Mouse (Mus musculus) heart, embryonic 12.5 days (tissue): ENCODE data around the gene Mpz. TPM values are rescaled to one million over a fixed set of nuclear protein-coding genes. Genes with fewer than 3 reads are reported as not detected.

Experiments
- ATAC-seq: fragments of 200-750 bp; cut with Nextera tagmentation; 2 replicates; pipeline ENCODE4 v1.8.0; 2017; ENCODE audit warnings: moderate TSS enrichment, moderate library complexity; ENCODE audit not compliant: insufficient number of reproducible peaks, low FRiP score
- H3K27ac ChIP-seq: fragments of 300-500 bp; sonication (generic); 2 replicates; pipeline ENCODE4 v1.5.1; 2016; ENCODE audit warnings: mild to moderate bottlenecking, moderate library complexity; ENCODE audit not compliant: poor library complexity, severe bottlenecking
- H3K27me3 ChIP-seq: fragments of 300-500 bp; sonication (generic); replicated peaks from 2 replicates; pipeline ENCODE4 v1.6.1; 2016; ENCODE audit warnings: mild to moderate bottlenecking, moderate library complexity
- H3K36me3 ChIP-seq: fragments of 300-500 bp; sonication (generic); 2 replicates; pipeline ENCODE4 v1.6.1; 2016; ENCODE audit warnings: mild to moderate bottlenecking, moderate library complexity
- H3K4me1 ChIP-seq: fragments of 300-500 bp; sonication (generic); replicated peaks from 2 replicates; pipeline ENCODE4 v1.6.1; 2016; ENCODE audit warnings: mild to moderate bottlenecking
- H3K4me2 ChIP-seq: fragments of 300-500 bp; sonication (generic); 2 replicates; pipeline ENCODE4 v1.6.1; 2016; ENCODE audit warnings: mild to moderate bottlenecking, moderate library complexity
- H3K4me3 ChIP-seq: fragments of 300-500 bp; sonication (generic); 2 replicates; pipeline ENCODE4 v1.5.1; 2016; ENCODE audit warnings: mild to moderate bottlenecking
- H3K9ac ChIP-seq: fragments of 300-500 bp; sonication (generic); 2 replicates; pipeline ENCODE4 v1.6.1; 2016; ENCODE audit warnings: mild to moderate bottlenecking, moderate library complexity
- H3K9me3 ChIP-seq: fragments of 300-500 bp; sonication (generic); replicated peaks from 2 replicates; pipeline ENCODE4 v1.6.1; 2016; ENCODE audit warnings: mild to moderate bottlenecking, moderate library complexity
- WGBS: fragments of 180-500 bp; shearing (Covaris S2); methylation state at CpG from one replicate; pipeline ENCODE4 v1.1.7; 2016; 5-methylcytosine and 5-hydroxymethylcytosine counted together
- polyA plus RNA-seq: library from polyadenylated mRNA; unstranded; fragments of >200 nt; fragmentation: Nextera tagmentation; extraction: Ambion mirVana; gene quantifications from 2 replicates; pipeline ENCODE4 v1.2.1, GENCODE M21; 2016

The Mpz gene
- polyA plus RNA-seq, 1 experiment from 2014 or later: 0.11 TPM

DNA sequence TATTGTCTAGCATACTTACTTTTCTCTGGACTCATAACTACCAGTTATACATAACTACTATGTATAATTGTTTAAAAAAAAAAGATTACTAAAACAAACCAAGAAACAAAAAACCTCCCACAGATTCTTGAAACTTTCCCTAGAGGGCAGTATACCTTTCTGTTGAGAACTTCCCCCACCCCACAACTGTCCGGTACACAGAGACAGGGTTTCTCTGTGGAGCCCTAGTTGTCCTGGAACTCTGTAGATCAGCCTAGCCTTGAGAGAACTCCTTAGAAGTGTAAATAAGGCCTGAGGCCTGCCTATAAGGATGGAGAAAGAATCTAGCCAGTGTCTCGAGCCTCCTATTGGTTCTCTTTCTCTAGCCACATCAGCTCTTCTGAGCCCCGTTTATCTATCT is 13.7 kb downstream of the Mpz start:
- H3K27me3 ChIP-seq: peaks cover 16% of the 10 kb centered on the region
- H3K4me2 ChIP-seq: no peak overlapping the region; the same call in 1 of the 2 replicates
- peaks cover 15% of the 10 kb centered on the region; the same call in 1 of the 2 replicates for H3K4me1 ChIP-seq
- H3K9me3 ChIP-seq: no peaks in the 10 kb centered on the region
- no peak overlapping the region for H3K27ac ChIP-seq
- H3K36me3 ChIP-seq: no peaks in the 10 kb centered on the region
- no peak for ATAC-seq
- H3K4me3 ChIP-seq: no peak overlapping the region
- WGBS: 20% methylated on average over 3 of the region's 3 CpGs
- H3K9ac ChIP-seq: no peak overlapping the region

DNA sequence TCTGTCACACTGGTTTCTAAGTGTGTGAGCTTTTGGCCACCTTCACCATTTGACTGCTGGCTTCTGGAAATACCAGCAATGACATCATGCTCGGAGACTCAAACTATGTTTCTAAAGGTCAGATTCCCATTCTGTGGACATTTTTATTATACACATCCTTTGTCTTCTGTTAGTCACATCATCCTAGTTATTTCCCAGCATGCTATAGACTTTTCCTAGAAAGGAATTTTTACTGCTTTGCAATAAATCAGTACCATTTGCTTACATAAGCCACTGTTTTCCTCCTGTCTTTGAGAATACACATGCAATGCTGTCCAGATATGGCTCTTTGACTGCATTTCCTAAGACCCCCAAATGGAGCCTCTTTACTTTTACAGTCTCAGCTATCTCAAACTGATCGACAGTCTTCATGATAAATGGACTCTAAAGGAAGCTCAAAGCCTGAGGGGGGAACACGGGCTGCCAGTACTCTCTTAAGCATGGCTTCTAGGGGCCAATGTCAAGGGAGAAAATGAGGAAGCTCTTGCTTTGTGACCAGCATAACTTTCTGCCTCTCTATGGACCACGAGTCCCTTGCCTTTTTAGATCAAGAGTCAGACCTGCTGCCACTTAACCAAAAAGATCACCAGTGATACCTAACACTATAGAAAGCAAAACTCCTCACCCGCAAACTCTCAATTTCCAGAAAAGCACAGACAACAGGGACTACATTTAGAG is 15.3 kb downstream of the Mpz start:
- Histone ChIP-seq H3K4me2 (no peak overlapping the region), H3K9ac (no peak overlapping the region)

DNA sequence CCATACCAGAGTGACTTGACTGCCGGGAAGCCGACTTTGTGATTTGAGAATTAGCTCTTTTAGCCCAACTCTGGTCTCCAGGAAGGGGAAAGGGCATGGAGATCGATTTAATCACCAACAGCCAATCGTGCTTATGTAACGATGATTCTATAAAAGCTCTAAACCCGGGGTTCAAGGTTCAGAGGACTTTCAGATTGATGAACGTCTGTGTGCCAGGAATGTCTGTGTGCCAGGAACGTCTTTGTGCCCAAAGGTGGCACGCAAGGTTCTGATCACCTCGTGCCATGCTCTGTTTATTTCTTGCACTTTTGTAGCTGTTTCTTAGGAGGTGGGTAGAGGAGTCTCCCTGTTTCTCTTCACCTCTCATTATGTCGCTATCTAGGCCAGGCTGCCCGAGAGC is 18.4 kb downstream of the Mpz start:
- no peak for ATAC-seq
- H3K36me3 ChIP-seq: peaks cover 2% of the 10 kb centered on the region; the same call in 1 of the 2 replicates
- H3K27me3 ChIP-seq: no peaks in the 10 kb centered on the region
- H3K4me1 ChIP-seq: peaks cover 16% of the 10 kb centered on the region
- H3K9ac ChIP-seq: no peak overlapping the region
- WGBS: 79% methylated on average over 12 of the region's 12 CpGs
- H3K4me3 ChIP-seq: no peak overlapping the region
- H3K4me2 ChIP-seq: no peak overlapping the region
- no peaks in the 10 kb centered on the region for H3K9me3 ChIP-seq
- H3K27ac ChIP-seq: no peak overlapping the region

More for the DNA sequence above, 15.3 kb downstream of the Mpz start:
- Histone ChIP-seq H3K36me3 (no peaks in the 10 kb centered on the region), H3K4me3 (no peak overlapping the region), H3K27ac (no peak overlapping the region), H3K9me3 (no peaks in the 10 kb centered on the region), H3K27me3 (peaks cover 4% of the 10 kb centered on the region; the same call in 1 of the 2 replicates), H3K4me1 (peaks cover 5% of the 10 kb centered on the region)
- WGBS: 56% methylated on average over 5 of the region's 5 CpGs
- no peak for ATAC-seq

DNA sequence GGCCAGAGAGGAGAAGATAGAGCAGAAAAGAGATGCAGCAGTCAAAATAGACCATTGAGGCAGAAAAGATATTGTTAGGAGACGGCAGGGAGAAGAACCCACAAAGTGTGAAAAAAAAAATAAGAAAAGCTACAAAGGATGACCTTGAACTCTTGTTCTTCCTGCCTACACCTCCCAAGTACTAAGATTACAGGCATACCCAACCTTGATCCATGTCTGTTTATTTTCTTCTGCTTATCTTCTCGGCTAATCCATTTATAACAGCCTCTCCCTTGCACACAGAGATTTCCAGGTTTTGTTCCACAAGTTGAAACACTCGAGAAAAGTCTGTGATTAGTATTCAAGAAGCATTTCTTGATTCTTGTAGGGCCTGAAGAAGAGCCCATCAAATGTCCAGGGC is 19.4 kb downstream of the Mpz start:
- WGBS: 40% methylated on average over 3 of the region's 3 CpGs
- Histone ChIP-seq H3K27ac (no peak overlapping the region), H3K4me1 (peaks cover 25% of the 10 kb centered on the region), H3K36me3 (peaks cover 3% of the 10 kb centered on the region; the same call in 1 of the 2 replicates), H3K4me2 (no peak overlapping the region), H3K9me3 (no peaks in the 10 kb centered on the region), H3K9ac (no peak overlapping the region), H3K4me3 (no peak overlapping the region), H3K27me3 (no peaks in the 10 kb centered on the region)
- no peak for ATAC-seq

DNA sequence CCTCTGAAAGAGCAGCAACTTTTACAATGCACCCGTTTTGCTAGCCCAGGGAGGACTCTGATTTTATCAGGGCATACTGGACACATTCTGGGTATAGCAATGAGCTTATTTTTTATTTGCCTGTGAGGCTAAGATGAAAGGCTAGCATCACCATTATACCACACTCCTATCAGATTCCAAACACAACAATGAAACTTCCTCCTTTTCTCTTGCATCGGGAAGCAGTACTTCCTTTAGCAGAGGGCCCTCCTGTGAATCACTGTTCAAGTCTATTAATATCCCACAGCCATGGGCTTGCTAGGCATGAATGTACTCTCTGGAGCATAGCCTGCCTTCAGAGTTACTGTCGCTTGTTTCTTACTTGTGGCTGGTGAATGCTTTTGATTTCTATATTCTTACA is 20.6 kb downstream of the Mpz start:
- H3K4me2 ChIP-seq: peak overlapping the region; percentile 1; the same call in 1 of the 2 replicates
- no peaks in the 10 kb centered on the region for H3K27me3 ChIP-seq
- no peak overlapping the region for H3K4me3 ChIP-seq
- ATAC-seq: peak; percentile 55; the same call in 1 of the 2 replicates
- 28% methylated on average over 3 of the region's 3 CpGs for WGBS
- peaks cover 25% of the 10 kb centered on the region for H3K4me1 ChIP-seq
- H3K9me3 ChIP-seq: no peaks in the 10 kb centered on the region
- peaks cover 3% of the 10 kb centered on the region; the same call in 1 of the 2 replicates for H3K36me3 ChIP-seq
- H3K9ac ChIP-seq: no peak overlapping the region
- H3K27ac ChIP-seq: peak overlapping the region; percentile 77

DNA sequence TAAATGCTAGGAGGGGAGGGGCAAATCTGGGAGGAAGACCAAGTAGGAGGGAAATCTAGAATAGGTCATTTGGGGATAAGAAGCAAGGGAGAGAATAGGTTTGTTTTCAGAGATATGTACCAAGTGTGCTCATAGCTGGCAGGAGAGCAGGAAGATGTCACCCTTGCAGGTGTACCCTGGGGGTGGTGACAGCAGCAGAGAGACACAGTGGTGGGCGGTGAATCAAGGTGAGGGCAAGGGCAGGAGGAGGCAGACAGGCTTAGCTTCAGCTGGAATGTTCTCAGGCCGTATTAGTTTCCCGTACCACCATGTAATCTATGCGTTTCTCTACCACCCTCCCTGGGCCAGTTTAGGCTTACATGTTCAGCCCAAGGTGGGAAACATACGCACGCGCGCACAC is 22.3 kb downstream of the Mpz start:
- ATAC-seq: no peak
- 88% methylated on average over 8 of the region's 8 CpGs for WGBS
- Histone ChIP-seq H3K9ac (no peak overlapping the region), H3K4me1 (peaks cover 25% of the 10 kb centered on the region), H3K36me3 (peaks cover 3% of the 10 kb centered on the region; the same call in 1 of the 2 replicates), H3K9me3 (no peaks in the 10 kb centered on the region), H3K4me2 (no peak overlapping the region), H3K27me3 (no peaks in the 10 kb centered on the region), H3K27ac (no peak overlapping the region), H3K4me3 (no peak overlapping the region)

DNA sequence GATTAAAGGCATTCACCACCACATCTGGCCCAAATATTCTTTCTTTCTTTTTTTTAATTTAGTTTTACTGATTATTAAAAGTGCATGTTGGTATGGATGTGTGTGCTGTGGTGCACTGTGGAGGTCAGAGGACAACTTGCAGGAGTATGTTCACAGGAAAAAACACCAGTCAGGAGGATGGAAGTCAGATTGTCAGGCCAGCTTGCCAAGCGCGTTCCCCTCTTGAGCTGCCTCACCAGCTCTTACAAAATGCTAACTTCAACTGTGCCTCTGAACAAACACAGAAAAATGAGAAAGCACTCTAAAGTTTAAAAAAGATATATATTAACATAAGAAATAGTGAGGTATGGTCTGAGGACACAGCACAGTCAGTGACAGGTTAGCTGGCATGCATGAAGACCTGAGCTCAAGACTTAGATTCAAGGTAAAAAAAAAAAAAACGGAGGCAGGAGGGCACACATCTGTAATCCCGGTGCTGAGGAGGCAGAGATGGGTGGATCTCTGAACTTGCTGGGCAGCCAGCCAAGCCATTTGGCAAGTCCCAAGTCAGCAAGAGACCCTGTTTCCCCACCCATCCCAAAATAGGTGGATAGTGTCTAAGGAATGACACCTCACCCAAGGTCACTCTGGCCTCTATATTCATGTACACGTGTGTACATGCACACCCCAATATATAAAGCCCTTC is 29.1 kb downstream of the Mpz start:
- Histone ChIP-seq H3K4me3 (no peak overlapping the region), H3K9me3 (no peaks in the 10 kb centered on the region), H3K27ac (no peak overlapping the region), H3K9ac (no peak overlapping the region), H3K4me1 (peaks cover 22% of the 10 kb centered on the region), H3K27me3 (no peaks in the 10 kb centered on the region), H3K36me3 (no peaks in the 10 kb centered on the region), H3K4me2 (no peak overlapping the region)
- no peak for ATAC-seq
- WGBS: 66% methylated on average over 5 of the region's 5 CpGs

DNA sequence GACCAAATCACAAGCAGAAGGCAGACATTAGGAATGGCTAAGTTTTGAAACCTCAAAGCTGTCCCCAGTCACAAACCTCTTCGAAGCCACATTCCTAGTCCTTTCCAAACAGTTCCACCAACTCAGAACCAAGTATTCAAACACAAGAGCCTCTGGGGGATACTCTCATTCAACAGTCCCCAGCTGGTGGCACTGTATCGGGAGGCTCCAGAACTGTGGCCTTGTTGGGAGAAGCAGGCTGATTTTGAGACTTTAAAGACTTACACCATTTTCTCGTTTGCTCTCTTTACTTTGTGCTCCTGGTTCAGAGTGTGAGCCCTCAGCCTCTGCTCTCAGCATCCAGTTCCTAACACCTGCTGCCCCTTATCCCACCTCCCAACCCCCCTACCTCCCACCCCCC is 32.5 kb downstream of the Mpz start:
- Histone ChIP-seq H3K27ac (peak overlapping the region; percentile 84), H3K4me1 (peaks cover 39% of the 10 kb centered on the region), H3K9ac (no peak overlapping the region), H3K4me2 (no peak overlapping the region), H3K4me3 (no peak overlapping the region), H3K36me3 (no peaks in the 10 kb centered on the region), H3K9me3 (no peaks in the 10 kb centered on the region), H3K27me3 (no peaks in the 10 kb centered on the region)
- no peak for ATAC-seq
- 87% methylated on average over 3 of the region's 3 CpGs for WGBS

DNA sequence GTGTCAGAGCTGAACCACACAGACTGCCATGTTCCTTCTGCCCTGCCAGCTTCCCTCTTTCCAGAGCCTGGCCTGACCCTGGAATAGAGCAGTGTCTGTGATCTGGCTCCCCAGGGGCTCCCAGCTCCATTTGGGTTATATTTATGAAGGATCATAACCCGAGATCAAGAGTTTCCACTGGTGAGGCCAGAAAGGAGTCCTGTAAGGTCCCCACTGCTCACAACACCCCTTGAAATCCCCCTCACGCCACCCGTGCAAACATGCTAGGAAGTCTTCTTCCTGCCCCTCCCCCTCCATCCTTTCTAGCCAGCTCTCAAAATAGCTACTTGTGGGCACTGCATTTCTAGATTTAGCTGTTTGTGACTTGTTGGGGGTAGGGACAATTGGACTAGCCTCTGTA is 33.1 kb downstream of the Mpz start:
- Histone ChIP-seq H3K4me2 (peak overlapping the region; percentile 8; the same call in 1 of the 2 replicates), H3K36me3 (no peaks in the 10 kb centered on the region), H3K4me1 (peaks cover 45% of the 10 kb centered on the region), H3K9ac (no peak overlapping the region), H3K4me3 (no peak overlapping the region), H3K27ac (peak overlapping the region; percentile 84), H3K9me3 (no peaks in the 10 kb centered on the region), H3K27me3 (no peaks in the 10 kb centered on the region)
- ATAC-seq: no peak
- WGBS: 29% methylated on average over 3 of the region's 3 CpGs

DNA sequence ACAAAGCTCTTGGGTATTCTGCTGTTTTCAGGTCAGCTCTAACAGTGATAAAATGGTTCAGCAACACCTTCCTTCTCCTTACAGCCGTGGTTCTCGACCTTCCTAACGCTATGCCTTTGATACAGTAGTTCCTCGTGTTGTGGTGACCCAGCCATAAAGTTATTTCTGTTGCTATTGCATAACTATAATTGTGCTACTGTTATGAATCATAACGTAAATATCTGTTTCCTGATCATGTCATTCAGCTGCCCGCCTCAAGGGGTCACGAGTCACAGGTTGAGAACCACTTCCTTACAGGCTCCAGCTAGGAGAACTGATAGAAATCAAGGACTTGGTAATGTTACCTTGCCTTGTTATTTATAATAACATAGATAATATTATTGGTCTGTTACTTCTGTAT is 33.8 kb downstream of the Mpz start:
- peak overlapping the region; percentile 84; the same call in 1 of the 2 replicates for H3K27ac ChIP-seq
- H3K27me3 ChIP-seq: no peaks in the 10 kb centered on the region
- no peaks in the 10 kb centered on the region for H3K36me3 ChIP-seq
- H3K9me3 ChIP-seq: no peaks in the 10 kb centered on the region
- H3K9ac ChIP-seq: no peak overlapping the region
- H3K4me2 ChIP-seq: no peak overlapping the region
- 69% methylated on average over 7 of the region's 7 CpGs for WGBS
- no peak for ATAC-seq
- H3K4me3 ChIP-seq: no peak overlapping the region
- peaks cover 52% of the 10 kb centered on the region for H3K4me1 ChIP-seq

DNA sequence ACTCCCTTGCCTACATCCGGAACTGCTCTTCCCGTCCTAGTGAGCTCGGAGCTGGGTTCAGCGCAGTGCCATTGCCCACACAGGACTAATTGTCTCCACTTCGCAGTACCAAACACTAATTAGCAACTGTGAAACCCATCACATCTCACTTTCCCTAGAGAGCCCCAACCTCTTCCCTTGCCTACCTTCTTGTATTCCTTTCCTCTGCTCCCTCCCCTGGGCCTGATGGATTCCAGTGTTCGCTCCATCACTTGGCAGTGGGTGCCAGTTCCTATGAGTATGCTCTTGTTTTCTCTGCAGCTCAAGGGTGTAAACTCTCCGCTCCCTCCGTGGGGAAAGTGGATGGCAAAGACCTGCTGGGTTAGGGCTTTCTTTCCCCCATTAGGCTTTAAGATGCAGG is 35.1 kb downstream of the Mpz start:
- H3K4me2 ChIP-seq: no peak overlapping the region
- H3K9me3 ChIP-seq: no peaks in the 10 kb centered on the region
- no peak overlapping the region for H3K4me3 ChIP-seq
- WGBS: 55% methylated on average over 8 of the region's 8 CpGs
- H3K27ac ChIP-seq: no peak overlapping the region; the same call in 1 of the 2 replicates
- no peak for ATAC-seq
- H3K4me1 ChIP-seq: peaks cover 55% of the 10 kb centered on the region
- H3K27me3 ChIP-seq: no peaks in the 10 kb centered on the region
- no peak overlapping the region for H3K9ac ChIP-seq
- no peaks in the 10 kb centered on the region for H3K36me3 ChIP-seq
